Mouse (Mus musculus): ENCODE data around the gene Cs. TPM values are rescaled to one million over a fixed set of nuclear protein-coding genes. Genes with fewer than 3 reads are reported as not detected.
A peak's percentile ranks its signal among the peaks of the same experiment; 100 is the strongest.

Cs gene
- polyA plus RNA-seq, 1 experiment from 2014 or later, result 239 TPM

- peak overlapping the region; percentile 78 for H3K4me3 ChIP-seq
- no peaks in the 10 kb centered on the region for H3K27me3 ChIP-seq
- WGBS, result 23% methylated on average over 5 of the region's 5 CpGs
- peak overlapping the region; percentile 92 for H3K9ac ChIP-seq
- 0 out of 2 replicates have a peak, but pooled peaks have one; percentile 0 for ATAC-seq (ENCODE audit: low read depth)
- peaks cover 35% of the 10 kb centered on the region for H3K4me1 ChIP-seq (replicated peaks)
- H3K27ac ChIP-seq (replicated peaks), result peak overlapping the region; percentile 94
- H3K36me3 ChIP-seq, result peaks cover 6% of the 10 kb centered on the region; the same call in 1 of the 2 replicates
- H3K4me2 ChIP-seq, result peak overlapping the region; percentile 96
- no peaks in the 10 kb centered on the region for H3K9me3 ChIP-seq
These were observed 881 bp downstream of the Cs start for GRCm38 (mm10) chr10:128338415-128338814.

GRCm38 (mm10) chr10:128338948-128339347 lies 1.4 kb downstream of the Cs start:
- ATAC-seq (ENCODE audit: low read depth), result no peak
- H3K27ac ChIP-seq (replicated peaks), result no peak overlapping the region
- H3K9ac ChIP-seq, result peak overlapping the region; percentile 92
- H3K36me3 ChIP-seq, result peaks cover 6% of the 10 kb centered on the region; the same call in 1 of the 2 replicates
- no peaks in the 10 kb centered on the region for H3K27me3 ChIP-seq
- H3K9me3 ChIP-seq, result no peaks in the 10 kb centered on the region
- peak overlapping the region; percentile 78 for H3K4me3 ChIP-seq
- peak overlapping the region; percentile 96 for H3K4me2 ChIP-seq
- H3K4me1 ChIP-seq (replicated peaks), result peaks cover 40% of the 10 kb centered on the region
- 78% methylated on average over 2 of the region's 2 CpGs for WGBS

GRCm38 (mm10) chr10:128340257-128340656 lies 2.7 kb downstream of the Cs start:
- Histone ChIP-seq H3K9ac (no peak overlapping the region), H3K4me1 (replicated peaks) (peaks cover 49% of the 10 kb centered on the region), H3K36me3 (peaks cover 6% of the 10 kb centered on the region; the same call in 1 of the 2 replicates), H3K27ac (replicated peaks) (no peak overlapping the region), H3K9me3 (no peaks in the 10 kb centered on the region), H3K4me2 (no peak overlapping the region), H3K4me3 (no peak overlapping the region), H3K27me3 (no peaks in the 10 kb centered on the region)
- WGBS, result 85% methylated on average over 2 of the region's 2 CpGs
- ATAC-seq (ENCODE audit: low read depth), result no peak

GRCm38 (mm10) chr10:128343436-128343835 lies 5.9 kb downstream of the Cs start:
- WGBS, result 82% methylated on average over 1 of the region's 1 CpGs
- no peak for ATAC-seq (ENCODE audit: low read depth)
- Histone ChIP-seq H3K4me1 (replicated peaks) (peaks cover 39% of the 10 kb centered on the region), H3K27ac (replicated peaks) (no peak overlapping the region), H3K4me3 (no peak overlapping the region), H3K36me3 (peaks cover 6% of the 10 kb centered on the region; the same call in 1 of the 2 replicates), H3K27me3 (no peaks in the 10 kb centered on the region), H3K9me3 (no peaks in the 10 kb centered on the region), H3K9ac (no peak overlapping the region), H3K4me2 (no peak overlapping the region)

- peak overlapping the region; percentile 6; the same call in 1 of the 2 replicates for H3K4me2 ChIP-seq
- H3K9ac ChIP-seq, result 0 out of 2 replicates have a peak overlapping the region, but pooled peaks have one; percentile 35
- H3K4me1 ChIP-seq (replicated peaks), result peaks cover 26% of the 10 kb centered on the region
- H3K36me3 ChIP-seq, result peaks cover 4% of the 10 kb centered on the region; the same call in 1 of the 2 replicates
- no peaks in the 10 kb centered on the region for H3K27me3 ChIP-seq
- no peak overlapping the region for H3K4me3 ChIP-seq
- WGBS, result 62% methylated on average over 7 of the region's 7 CpGs
- no peak for ATAC-seq (ENCODE audit: low read depth)
- H3K9me3 ChIP-seq, result no peaks in the 10 kb centered on the region
- H3K27ac ChIP-seq (replicated peaks), result peak overlapping the region; percentile 39; the same call in 1 of the 2 replicates
These were observed 7.2 kb downstream of the Cs start for GRCm38 (mm10) chr10:128344568-128345275.

- no peak overlapping the region for H3K9ac ChIP-seq
- no peak overlapping the region for H3K4me2 ChIP-seq
- no peaks in the 10 kb centered on the region for H3K27me3 ChIP-seq
- H3K4me3 ChIP-seq, result no peak overlapping the region
- H3K9me3 ChIP-seq, result no peaks in the 10 kb centered on the region
- WGBS, result 93% methylated on average over 8 of the region's 8 CpGs
- H3K27ac ChIP-seq (replicated peaks), result no peak overlapping the region
- no peak for ATAC-seq (ENCODE audit: low read depth)
- H3K4me1 ChIP-seq (replicated peaks), result peaks cover 16% of the 10 kb centered on the region
- H3K36me3 ChIP-seq, result peaks cover 30% of the 10 kb centered on the region
These were observed 10.0 kb downstream of the Cs start for GRCm38 (mm10) chr10:128347541-128347940.

GRCm38 (mm10) chr10:128358796-128359195 lies 21.3 kb downstream of the Cs start:
- H3K4me1 ChIP-seq (replicated peaks), result no peaks in the 10 kb centered on the region
- H3K9me3 ChIP-seq, result no peaks in the 10 kb centered on the region
- ATAC-seq (ENCODE audit: low read depth), result no peak
- no peak overlapping the region for H3K4me2 ChIP-seq
- no peak overlapping the region for H3K27ac ChIP-seq (replicated peaks)
- H3K36me3 ChIP-seq, result peaks cover 90% of the 10 kb centered on the region
- no peak overlapping the region for H3K9ac ChIP-seq
- no peaks in the 10 kb centered on the region for H3K27me3 ChIP-seq
- H3K4me3 ChIP-seq, result no peak overlapping the region
- 66% methylated on average over 2 of the region's 2 CpGs for WGBS

- Histone ChIP-seq H3K9me3 (no peaks in the 10 kb centered on the region), H3K4me2 (no peak overlapping the region), H3K9ac (no peak overlapping the region), H3K27me3 (no peaks in the 10 kb centered on the region), H3K27ac (replicated peaks) (no peak overlapping the region), H3K4me1 (replicated peaks) (no peaks in the 10 kb centered on the region), H3K36me3 (peaks cover 89% of the 10 kb centered on the region), H3K4me3 (no peak overlapping the region)
- 95% methylated on average over 6 of the region's 6 CpGs for WGBS
- no peak for ATAC-seq (ENCODE audit: low read depth)
These were observed 21.7 kb downstream of the Cs start for GRCm38 (mm10) chr10:128359226-128359625.

GRCm38 (mm10) chr10:128361836-128362235 lies 24.3 kb downstream of the Cs start:
- Histone ChIP-seq H3K27ac (replicated peaks) (no peak overlapping the region), H3K4me3 (no peak overlapping the region), H3K4me1 (replicated peaks) (peaks cover 3% of the 10 kb centered on the region; the same call in 1 of the 2 replicates), H3K9me3 (no peaks in the 10 kb centered on the region), H3K4me2 (no peak overlapping the region), H3K9ac (no peak overlapping the region), H3K27me3 (no peaks in the 10 kb centered on the region), H3K36me3 (peaks cover 85% of the 10 kb centered on the region)
- 91% methylated on average over 6 of the region's 6 CpGs for WGBS
- no peak for ATAC-seq (ENCODE audit: low read depth)

GRCm38 (mm10) chr10:128362568-128362967 lies 25.0 kb downstream of the Cs start:
- Histone ChIP-seq H3K4me1 (replicated peaks) (peaks cover 10% of the 10 kb centered on the region), H3K9me3 (no peaks in the 10 kb centered on the region), H3K4me2 (no peak overlapping the region), H3K4me3 (no peak overlapping the region), H3K27me3 (no peaks in the 10 kb centered on the region), H3K27ac (replicated peaks) (no peak overlapping the region), H3K36me3 (peaks cover 79% of the 10 kb centered on the region), H3K9ac (no peak overlapping the region)
- no peak for ATAC-seq (ENCODE audit: low read depth)
- 56% methylated on average over 3 of the region's 3 CpGs for WGBS

GRCm38 (mm10) chr10:128367899-128368401 lies 30.4 kb downstream of the Cs start:
- Histone ChIP-seq H3K9ac (peak overlapping the region; percentile 79), H3K4me1 (replicated peaks) (peaks cover 22% of the 10 kb centered on the region), H3K36me3 (peaks cover 26% of the 10 kb centered on the region), H3K4me3 (peak overlapping the region; percentile 64), H3K27ac (replicated peaks) (peak overlapping the region; percentile 98), H3K4me2 (peak overlapping the region; percentile 90), H3K27me3 (no peaks in the 10 kb centered on the region), H3K9me3 (no peaks in the 10 kb centered on the region)
- no peak for ATAC-seq (ENCODE audit: low read depth)
- 18% methylated on average over 19 of the region's 19 CpGs for WGBS

- Histone ChIP-seq H3K27ac (replicated peaks) (peak within 1 kb of the TSS; percentile 98), H3K36me3 (peaks cover 19% of the 10 kb centered on the region), H3K9ac (peak within 1 kb of the TSS; percentile 79), H3K27me3 (no peaks in the 10 kb centered on the region), H3K4me2 (peak within 1 kb of the TSS; percentile 90), H3K4me1 (replicated peaks) (peaks cover 22% of the 10 kb centered on the region), H3K9me3 (no peaks in the 10 kb centered on the region), H3K4me3 (peak within 1 kb of the TSS; percentile 64)
- under 1% methylated on average over 87 of the region's 87 CpGs for WGBS
- peak; percentile 96 for ATAC-seq (ENCODE audit: low read depth)
These were observed 31.1 kb downstream of the Cs start, which contains the start of gene Coq10a for GRCm38 (mm10) chr10:128368402-128369217. Coq10a (minus strand) TSS chr10:128368997.

All from neural tube, embryonic 13.5 days (tissue).